ENCODE assay signal across 9 mouse cellular contexts in genomic region chr2:32201527-32201926, GRCm38 (mm10). TPM values are rescaled to one million over a fixed set of nuclear protein-coding genes. Genes with fewer than 3 reads are reported as not detected.
DNase-seq lines count a peak whose midpoint lies in the region; ATAC-seq lines count a peak whose summit lies in the region.
"Had no signal": no experiment of that assay in that cellular context is flagged by ENCODE, and none has a peak within 500 bp of the region (broad histone marks: within the 10 kb centered on the region; RNA-seq: fewer than 3 reads in every experiment).

No protein-coding gene starts in this region.

- ATAC-seq in embryonic facial prominence, embryonic 14.5 days (ENCODE audit: low read depth): no peak
- no peak for ATAC-seq in erythroblast, adult 5-6 weeks (replicated peaks; ENCODE audit: low FRiP score, poor library complexity, severe bottlenecking)
- ATAC-seq in megakaryocyte progenitor cell, adult 5-6 weeks (replicated peaks; ENCODE audit: poor library complexity): no peak

- 74% methylated on average over 7 of the region's 7 CpGs for WGBS in embryonic facial prominence, embryonic 14.5 days
- WGBS in embryonic facial prominence, embryonic 10.5 days: 91% methylated on average over 7 of the region's 7 CpGs

- no peak overlapping the region for H3K27ac ChIP-seq in embryonic facial prominence, embryonic 14.5 days (replicated peaks; ENCODE audit: low read depth, low read length)
- H3K27ac ChIP-seq in embryonic facial prominence, embryonic 10.5 days (replicated peaks): no peak overlapping the region

- no peaks in the 10 kb centered on the region for H3K4me1 ChIP-seq in embryonic facial prominence, embryonic 14.5 days (ENCODE audit: control insufficient read depth, insufficient read depth, low read length)
- H3K4me1 ChIP-seq in embryonic facial prominence, embryonic 10.5 days: no peaks in the 10 kb centered on the region

- peak; percentile 54 for DNase-seq in embryonic facial prominence, embryonic 14.5 days (ENCODE audit: low spot score)
- no peak for DNase-seq in embryonic facial prominence, embryonic 10.5 days (ENCODE audit: low spot score)
- DNase-seq in lung, postnatal 10 days: peak; percentile 50
- DNase-seq in lung, postnatal 25 days (ENCODE audit: low spot score): no peak
- peak; percentile 81 for DNase-seq in cerebellum, adult 9-10 months
- DNase-seq in retina, embryonic 14.5 days (ENCODE audit: low spot score): peak; percentile 3
- DNase-seq: gastrocnemius, postnatal 14 days had no signal

- no peak overlapping the region for H3K4me2 ChIP-seq in embryonic facial prominence, embryonic 14.5 days (ENCODE audit: low read depth, low read length)

- H3K27me3 ChIP-seq in embryonic facial prominence, embryonic 14.5 days (replicated peaks; ENCODE audit: control insufficient read depth, insufficient read depth, low read length): no peaks in the 10 kb centered on the region
- no peaks in the 10 kb centered on the region for H3K27me3 ChIP-seq in embryonic facial prominence, embryonic 10.5 days (replicated peaks; ENCODE audit: low read depth, poor library complexity, severe bottlenecking)

- H3K4me3 ChIP-seq in embryonic facial prominence, embryonic 14.5 days (ENCODE audit: low read depth, low read length): no peak overlapping the region
- no peak overlapping the region for H3K4me3 ChIP-seq in embryonic facial prominence, embryonic 10.5 days

- H3K9me3 ChIP-seq in embryonic facial prominence, embryonic 14.5 days (ENCODE audit: control insufficient read depth, low read length): no peaks in the 10 kb centered on the region
- no peaks in the 10 kb centered on the region for H3K9me3 ChIP-seq in embryonic facial prominence, embryonic 10.5 days

- no peak overlapping the region for H3K9ac ChIP-seq in embryonic facial prominence, embryonic 14.5 days (ENCODE audit: low read depth, low read length)

- H3K36me3 ChIP-seq in embryonic facial prominence, embryonic 14.5 days (ENCODE audit: control insufficient read depth, insufficient read depth, low read length): peaks cover 99% of the 10 kb centered on the region
- peaks cover 100% of the 10 kb centered on the region for H3K36me3 ChIP-seq in embryonic facial prominence, embryonic 10.5 days (replicated peaks)

RNA-seq across cellular contexts. Expression of gene Pomt1, which starts 34.9 kb away (rescaled TPM):
- polyA plus RNA-seq in embryonic facial prominence, embryonic 14.5 days (2014; fragmentation: Nextera tagmentation; extraction: Ambion mirVana): 20.2 and 26.5 TPM in 2 replicates
- polyA plus RNA-seq in embryonic facial prominence, embryonic 10.5 days (2016; fragmentation: Nextera tagmentation; extraction: Ambion mirVana): 22.4 and 22.5 TPM in 2 replicates
- 5.0 and 6.0 TPM in 2 replicates for total RNA-seq in erythroblast, adult 5-6 weeks (2015; ENCODE audit: low replicate concordance)
- total RNA-seq in erythroblast, adult 5-6 weeks (2017; ENCODE audit: low replicate concordance): 3.9 and 10.9 TPM in 2 replicates
- total RNA-seq in megakaryocyte progenitor cell, adult 5-6 weeks (2015): 18.5 and 18.8 TPM in 2 replicates
- total RNA-seq in megakaryocyte progenitor cell, adult 5-6 weeks (2017): 32.2 and 32.6 TPM in 2 replicates

RNA-seq across cellular contexts. Expression of gene Prrc2b, which starts 50.6 kb away (rescaled TPM):
- 63.0 and 66.0 TPM in 2 replicates for polyA plus RNA-seq in embryonic facial prominence, embryonic 14.5 days (2014; fragmentation: Nextera tagmentation; extraction: Ambion mirVana)
- 60.0 and 69.9 TPM in 2 replicates for polyA plus RNA-seq in embryonic facial prominence, embryonic 10.5 days (2016; fragmentation: Nextera tagmentation; extraction: Ambion mirVana)
- total RNA-seq in erythroblast, adult 5-6 weeks (2015; ENCODE audit: low replicate concordance): 12.3 and 13.0 TPM in 2 replicates
- total RNA-seq in erythroblast, adult 5-6 weeks (2017; ENCODE audit: low replicate concordance): 10.8 and 13.7 TPM in 2 replicates
- 37.5 and 37.8 TPM in 2 replicates for total RNA-seq in megakaryocyte progenitor cell, adult 5-6 weeks (2015)
- total RNA-seq in megakaryocyte progenitor cell, adult 5-6 weeks (2017): 16.6 and 18.2 TPM in 2 replicates

RNA-seq across cellular contexts. Expression of gene Uck1, which starts 58.4 kb away (rescaled TPM):
- 58.6 and 60.6 TPM in 2 replicates for polyA plus RNA-seq in embryonic facial prominence, embryonic 14.5 days (2014; fragmentation: Nextera tagmentation; extraction: Ambion mirVana)
- polyA plus RNA-seq in embryonic facial prominence, embryonic 10.5 days (2016; fragmentation: Nextera tagmentation; extraction: Ambion mirVana): 74.7 and 84.0 TPM in 2 replicates
- 0.96 and 3.1 TPM in 2 replicates for total RNA-seq in erythroblast, adult 5-6 weeks (2015; ENCODE audit: low replicate concordance)
- 4.0 and 11.6 TPM in 2 replicates for total RNA-seq in erythroblast, adult 5-6 weeks (2017; ENCODE audit: low replicate concordance)
- 30.3 and 37.0 TPM in 2 replicates for total RNA-seq in megakaryocyte progenitor cell, adult 5-6 weeks (2015)
- total RNA-seq in megakaryocyte progenitor cell, adult 5-6 weeks (2017): 25.2 and 26.9 TPM in 2 replicates

Comparison
In these comparisons a context has a peak if more than half of its experiments do, and no peak if none do; other contexts are left out.
1. DNase-seq: peak in embryonic facial prominence, embryonic 14.5 days (single experiment), lung, postnatal 10 days (single experiment), cerebellum, adult 9-10 months (single experiment) and retina, embryonic 14.5 days (single experiment); none in embryonic facial prominence, embryonic 10.5 days (single experiment) and lung, postnatal 25 days (single experiment).